Mouse (Mus musculus) heart, postnatal 0 days (tissue): Measurements from ENCODE around the gene Sft2d1.
"Not testable (repeated sequence)": the region's sequence is repeated elsewhere in the genome, so short reads cannot be mapped to it uniquely, and the experiment has no call there.

Experiments
- CTCF ChIP-seq: IDR thresholded peaks from 2 replicates; pipeline ENCODE4 v1.5.1; 2016; ENCODE audit warnings: antibody characterized with exemption, control low read depth, low read depth
- EP300 ChIP-seq: IDR thresholded peaks from 2 replicates; pipeline ENCODE4 v1.6.1; 2016; ENCODE audit warnings: antibody characterized with exemption, low read depth

DNA sequence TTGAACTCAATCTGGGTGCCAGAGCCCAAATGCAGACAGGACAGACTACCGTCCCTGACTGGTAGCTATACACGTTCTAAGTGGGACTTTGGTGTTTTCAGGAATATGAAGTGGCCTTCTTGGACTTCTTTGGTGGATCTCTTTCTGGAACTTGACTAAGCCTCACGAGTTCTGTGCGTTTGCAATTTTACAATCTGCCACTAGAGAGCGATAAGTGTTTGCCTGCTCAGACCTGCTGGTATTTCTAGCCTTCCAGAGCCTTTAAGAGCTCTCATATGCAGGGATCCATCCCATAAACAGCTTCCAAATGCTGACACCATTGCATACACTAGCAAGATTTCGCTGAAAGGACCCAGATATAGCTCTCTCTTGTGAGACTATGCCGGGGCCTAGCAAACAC, 46.3 kb upstream of the Sft2d1 start:
- TF ChIP-seq EP300: not testable (repeated sequence)
- peak; percentile 83 for TF ChIP-seq CTCF
